Mouse (Mus musculus) midbrain, embryonic 13.5 days (tissue): Measurements from ENCODE around the gene Dhrs3. TPM values are rescaled to one million over a fixed set of nuclear protein-coding genes. Genes with fewer than 3 reads are reported as not detected.

Experiments
- ATAC-seq: fragments of 200-750 bp; cut with Nextera tagmentation; 2 replicates; pipeline ENCODE4 v1.8.0; 2017; ENCODE audit warnings: mild to moderate bottlenecking, moderate TSS enrichment, moderate library complexity
- H3K27ac ChIP-seq: fragments of 300-500 bp; sonication (generic); 2 replicates; pipeline ENCODE4 v1.5.1; 2015; ENCODE audit warnings: inconsistent platforms, mild to moderate bottlenecking, moderate library complexity
- H3K27me3 ChIP-seq: fragments of 300-500 bp; sonication (generic); 2 replicates; pipeline ENCODE4 v1.6.1; 2015; ENCODE audit warnings: mild to moderate bottlenecking, inconsistent platforms
- H3K36me3 ChIP-seq: fragments of 300-500 bp; sonication (generic); 2 replicates; pipeline ENCODE4 v1.6.1; 2015; ENCODE audit warnings: mild to moderate bottlenecking, inconsistent platforms
- H3K4me1 ChIP-seq: fragments of 300-500 bp; sonication (generic); replicated peaks from 2 replicates; pipeline ENCODE4 v1.6.1; 2015; ENCODE audit warnings: inconsistent platforms
- H3K4me2 ChIP-seq: fragments of 300-500 bp; sonication (generic); replicated peaks from 2 replicates; pipeline ENCODE4 v1.6.1; 2015; ENCODE audit warnings: moderate library complexity, mild to moderate bottlenecking, inconsistent platforms
- H3K4me3 ChIP-seq: fragments of 300-500 bp; sonication (generic); replicated peaks from 2 replicates; pipeline ENCODE4 v1.5.1; 2015; ENCODE audit warnings: mild to moderate bottlenecking, inconsistent platforms
- H3K9ac ChIP-seq: fragments of 300-500 bp; sonication (generic); replicated peaks from 2 replicates; pipeline ENCODE4 v1.6.1; 2015; ENCODE audit warnings: mild to moderate bottlenecking, inconsistent platforms
- H3K9me3 ChIP-seq: fragments of 300-500 bp; sonication (generic); 2 replicates; pipeline ENCODE4 v1.6.1; 2016; ENCODE audit warnings: mild to moderate bottlenecking, inconsistent platforms
- WGBS: fragments of 180-500 bp; shearing (Covaris S2); methylation state at CpG from one replicate; pipeline ENCODE4 v1.1.7; 2015; 5-methylcytosine and 5-hydroxymethylcytosine counted together
- polyA plus RNA-seq: library from polyadenylated mRNA; unstranded; fragments of >200 nt; fragmentation: Nextera tagmentation; extraction: Ambion mirVana; gene quantifications from 2 replicates; pipeline ENCODE4 v1.2.1, GENCODE M21; 2015

The Dhrs3 gene
- polyA plus RNA-seq, 1 experiment from 2014 or later = 23.9 TPM

GRCm38 (mm10) chr4:144947738-144948390 is 55.2 kb downstream of the Dhrs3 start:
- H3K9ac ChIP-seq = no peak overlapping the region
- no peak for ATAC-seq
- no peaks in the 10 kb centered on the region for H3K9me3 ChIP-seq
- H3K4me3 ChIP-seq = no peak overlapping the region
- 82% methylated on average over 6 of the region's 6 CpGs for WGBS
- H3K4me2 ChIP-seq = no peak overlapping the region
- no peaks in the 10 kb centered on the region for H3K27me3 ChIP-seq
- H3K36me3 ChIP-seq = no peaks in the 10 kb centered on the region
- H3K4me1 ChIP-seq = peaks cover 4% of the 10 kb centered on the region; the same call in 1 of the 2 replicates
- no peak overlapping the region for H3K27ac ChIP-seq

- H3K4me1 ChIP-seq = peaks cover 4% of the 10 kb centered on the region; the same call in 1 of the 2 replicates
- no peak overlapping the region for H3K9ac ChIP-seq
- ATAC-seq = peak; percentile 57
- H3K4me2 ChIP-seq = no peak overlapping the region
- H3K27ac ChIP-seq = no peak overlapping the region
- no peaks in the 10 kb centered on the region for H3K27me3 ChIP-seq
- no peaks in the 10 kb centered on the region for H3K36me3 ChIP-seq
- 20% methylated on average over 9 of the region's 9 CpGs for whole genome bisulfite sequencing
- H3K9me3 ChIP-seq = no peaks in the 10 kb centered on the region
- no peak overlapping the region for H3K4me3 ChIP-seq
Observed at GRCm38 (mm10) chr4:144949441-144950326, 57.1 kb downstream of the Dhrs3 start.

- ATAC-seq = no peak
- Histone ChIP-seq H3K4me2 (no peak overlapping the region), H3K9me3 (no peaks in the 10 kb centered on the region), H3K27me3 (no peaks in the 10 kb centered on the region), H3K27ac (no peak overlapping the region), H3K9ac (no peak overlapping the region), H3K4me1 (peaks cover 4% of the 10 kb centered on the region; the same call in 1 of the 2 replicates), H3K36me3 (no peaks in the 10 kb centered on the region), H3K4me3 (no peak overlapping the region)
- 65% methylated on average over 3 of the region's 3 CpGs for WGBS
Observed at GRCm38 (mm10) chr4:144950327-144950711, 57.7 kb downstream of the Dhrs3 start.

GRCm38 (mm10) chr4:144950883-144951282 is 58.3 kb downstream of the Dhrs3 start:
- Histone ChIP-seq H3K27me3 (no peaks in the 10 kb centered on the region), H3K4me2 (no peak overlapping the region), H3K9me3 (no peaks in the 10 kb centered on the region), H3K4me1 (peaks cover 4% of the 10 kb centered on the region; the same call in 1 of the 2 replicates), H3K27ac (no peak overlapping the region), H3K9ac (no peak overlapping the region), H3K36me3 (no peaks in the 10 kb centered on the region), H3K4me3 (no peak overlapping the region)
- 86% methylated on average over 3 of the region's 3 CpGs for WGBS
- no peak for ATAC-seq

- Histone ChIP-seq H3K9ac (no peak overlapping the region), H3K36me3 (no peaks in the 10 kb centered on the region), H3K4me1 (peaks cover 4% of the 10 kb centered on the region; the same call in 1 of the 2 replicates), H3K27ac (no peak overlapping the region), H3K4me2 (no peak overlapping the region), H3K4me3 (no peak overlapping the region), H3K9me3 (no peaks in the 10 kb centered on the region), H3K27me3 (no peaks in the 10 kb centered on the region)
- ATAC-seq = no peak
- 87% methylated on average over 7 of the region's 7 CpGs for WGBS
Observed at GRCm38 (mm10) chr4:144951859-144952258, 59.2 kb downstream of the Dhrs3 start.

- Histone ChIP-seq H3K9ac (no peak overlapping the region), H3K27me3 (no peaks in the 10 kb centered on the region), H3K4me1 (peaks cover 4% of the 10 kb centered on the region; the same call in 1 of the 2 replicates), H3K4me3 (no peak overlapping the region), H3K27ac (no peak overlapping the region), H3K9me3 (no peaks in the 10 kb centered on the region), H3K4me2 (no peak overlapping the region), H3K36me3 (no peaks in the 10 kb centered on the region)
- 93% methylated on average over 1 of the region's 1 CpGs for WGBS
- ATAC-seq = no peak
Observed at GRCm38 (mm10) chr4:144953421-144953820, 60.8 kb downstream of the Dhrs3 start.

- H3K36me3 ChIP-seq = no peaks in the 10 kb centered on the region
- H3K27me3 ChIP-seq = no peaks in the 10 kb centered on the region
- H3K4me2 ChIP-seq = no peak overlapping the region
- no peak for ATAC-seq
- 81% methylated on average over 1 of the region's 1 CpGs for WGBS
- H3K27ac ChIP-seq = no peak overlapping the region
- no peak overlapping the region for H3K4me3 ChIP-seq
- H3K9ac ChIP-seq = no peak overlapping the region
- H3K9me3 ChIP-seq = no peaks in the 10 kb centered on the region
- no peaks in the 10 kb centered on the region for H3K4me1 ChIP-seq
Observed at GRCm38 (mm10) chr4:144955863-144956262, 63.2 kb downstream of the Dhrs3 start.

GRCm38 (mm10) chr4:144956293-144956692 is 63.7 kb downstream of the Dhrs3 start:
- Histone ChIP-seq H3K27me3 (no peaks in the 10 kb centered on the region), H3K4me1 (no peaks in the 10 kb centered on the region), H3K27ac (no peak overlapping the region), H3K4me3 (no peak overlapping the region), H3K9me3 (no peaks in the 10 kb centered on the region), H3K36me3 (no peaks in the 10 kb centered on the region), H3K9ac (no peak overlapping the region), H3K4me2 (no peak overlapping the region)
- 82% methylated on average over 1 of the region's 1 CpGs for WGBS
- no peak for ATAC-seq

GRCm38 (mm10) chr4:144957186-144957585 is 64.6 kb downstream of the Dhrs3 start:
- Histone ChIP-seq H3K27ac (no peak overlapping the region), H3K9ac (no peak overlapping the region), H3K4me2 (no peak overlapping the region), H3K36me3 (no peaks in the 10 kb centered on the region), H3K9me3 (no peaks in the 10 kb centered on the region), H3K4me3 (no peak overlapping the region), H3K4me1 (no peaks in the 10 kb centered on the region), H3K27me3 (no peaks in the 10 kb centered on the region)
- WGBS = 86% methylated on average over 4 of the region's 4 CpGs
- ATAC-seq = no peak

GRCm38 (mm10) chr4:144957721-144958120 is 65.1 kb downstream of the Dhrs3 start:
- Histone ChIP-seq H3K27ac (no peak overlapping the region), H3K4me2 (no peak overlapping the region), H3K4me1 (no peaks in the 10 kb centered on the region), H3K4me3 (no peak overlapping the region), H3K9me3 (no peaks in the 10 kb centered on the region), H3K36me3 (no peaks in the 10 kb centered on the region), H3K9ac (no peak overlapping the region), H3K27me3 (no peaks in the 10 kb centered on the region)
- no peak for ATAC-seq
- WGBS = 87% methylated on average over 2 of the region's 2 CpGs

GRCm38 (mm10) chr4:144960188-144960904 is 67.7 kb downstream of the Dhrs3 start:
- no peak overlapping the region for H3K9ac ChIP-seq
- ATAC-seq = no peak
- H3K9me3 ChIP-seq = no peaks in the 10 kb centered on the region
- H3K27ac ChIP-seq = no peak overlapping the region
- H3K4me1 ChIP-seq = no peaks in the 10 kb centered on the region
- H3K4me2 ChIP-seq = no peak overlapping the region
- H3K36me3 ChIP-seq = no peaks in the 10 kb centered on the region
- WGBS = 69% methylated on average over 8 of the region's 8 CpGs
- no peaks in the 10 kb centered on the region for H3K27me3 ChIP-seq
- no peak overlapping the region for H3K4me3 ChIP-seq

- Histone ChIP-seq H3K4me2 (no peak overlapping the region), H3K36me3 (no peaks in the 10 kb centered on the region), H3K27me3 (no peaks in the 10 kb centered on the region), H3K9me3 (no peaks in the 10 kb centered on the region), H3K9ac (no peak overlapping the region), H3K4me3 (no peak overlapping the region), H3K4me1 (no peaks in the 10 kb centered on the region), H3K27ac (no peak overlapping the region)
- no peak for ATAC-seq
- 83% methylated on average over 4 of the region's 4 CpGs for WGBS
Observed at GRCm38 (mm10) chr4:144961232-144961631, 68.6 kb downstream of the Dhrs3 start.
